Mouse (Mus musculus) layer of hippocampus, adult 18-20 months (tissue): ENCODE measurements around the gene Nup107. TPM values are rescaled to one million over a fixed set of nuclear protein-coding genes. Genes with fewer than 3 reads are reported as not detected.
A peak's percentile ranks its signal among the peaks of the same experiment; 100 is the strongest.
"Not testable (repeated sequence)": the region's sequence is repeated elsewhere in the genome, so short reads cannot be mapped to it uniquely, and the experiment has no call there.

Experiments used
- DNase-seq, 2 experiments: peaks; one replicate each; pipeline ENCODE4 v3.0.0; 2022; ENCODE audit warnings: low spot score in 2 of 2
- total RNA-seq, 2 experiments: library from RNA; stranded (reverse); gene quantifications; 2 replicates each; pipeline ENCODE4 v1.2.3; 2021

The Nup107 gene
- total RNA-seq, 2 experiments from 2014 or later, result 13.8 to 14.1 TPM

DNA sequence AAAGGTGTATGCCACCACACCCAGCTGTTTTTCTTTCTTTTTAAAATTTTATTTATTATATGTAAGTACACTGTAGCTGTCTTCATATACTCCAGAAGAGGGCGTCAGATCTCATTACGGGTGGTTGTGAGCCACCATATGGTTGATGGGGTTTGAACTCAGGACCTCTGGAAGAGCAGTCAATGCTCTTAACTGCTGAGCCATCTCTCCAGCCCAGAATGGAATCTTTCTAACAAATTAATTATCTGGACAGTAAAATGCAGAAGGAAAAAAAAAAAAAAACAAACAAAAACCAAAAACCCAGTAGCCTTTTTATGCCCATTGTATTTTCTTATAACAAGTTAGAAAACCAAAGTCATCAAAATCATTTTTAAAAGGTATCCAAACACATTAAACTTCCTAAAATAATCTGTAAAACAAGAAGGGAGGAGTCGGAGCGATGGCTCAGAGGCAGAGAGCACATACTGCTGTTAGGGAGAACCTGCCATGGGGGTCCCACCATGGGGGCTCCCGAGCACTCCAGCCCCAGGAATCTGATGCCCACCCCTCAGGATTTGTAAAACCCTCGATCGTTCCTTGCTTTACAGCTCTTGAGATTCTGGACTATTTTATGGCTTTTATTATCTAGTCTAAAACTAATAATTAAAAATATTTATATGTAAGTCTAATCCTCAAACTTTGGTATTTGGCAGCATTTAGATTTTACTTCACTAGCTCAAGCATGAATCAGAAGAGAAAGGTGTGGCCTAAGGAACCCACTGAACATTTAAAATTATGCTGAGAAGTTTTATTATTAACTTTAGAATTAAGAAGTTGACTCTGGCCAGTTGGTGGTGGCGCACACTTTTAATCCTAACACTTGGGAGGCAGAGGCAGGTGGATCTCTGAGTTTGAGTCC lies 38.5 kb downstream of the Nup107 start:
- DNase-seq, result no peak

- DNase-seq, result no peak
Observed at GRCm38 (mm10) chr10:117752851-117753647, 39.5 kb downstream of the Nup107 start.

DNA sequence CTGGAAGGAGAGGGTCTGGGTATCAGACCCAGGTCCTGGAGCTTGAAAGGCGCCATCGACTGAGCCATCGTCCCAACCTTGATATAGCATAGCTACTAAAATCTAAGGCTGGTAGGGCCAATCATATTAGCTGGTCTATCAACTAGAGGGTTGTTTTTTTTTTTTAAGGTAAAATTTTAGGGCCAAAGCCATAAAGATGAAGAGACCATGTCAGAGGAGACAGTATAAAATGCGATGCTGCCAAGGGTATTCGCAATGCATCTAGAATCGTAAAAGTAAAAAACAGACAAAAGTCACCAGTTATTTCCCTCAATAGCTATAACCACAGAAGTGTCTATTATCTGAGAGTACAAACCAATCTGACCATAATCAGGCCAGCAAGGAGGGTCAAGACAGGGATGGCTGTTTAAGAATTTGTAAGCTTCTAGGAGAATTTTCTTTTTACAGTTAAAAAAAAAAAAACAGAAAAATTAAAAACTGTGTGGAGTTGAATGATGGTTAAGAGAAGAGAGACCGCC lies 40.1 kb downstream of the Nup107 start:
- no peak for DNase-seq

DNA sequence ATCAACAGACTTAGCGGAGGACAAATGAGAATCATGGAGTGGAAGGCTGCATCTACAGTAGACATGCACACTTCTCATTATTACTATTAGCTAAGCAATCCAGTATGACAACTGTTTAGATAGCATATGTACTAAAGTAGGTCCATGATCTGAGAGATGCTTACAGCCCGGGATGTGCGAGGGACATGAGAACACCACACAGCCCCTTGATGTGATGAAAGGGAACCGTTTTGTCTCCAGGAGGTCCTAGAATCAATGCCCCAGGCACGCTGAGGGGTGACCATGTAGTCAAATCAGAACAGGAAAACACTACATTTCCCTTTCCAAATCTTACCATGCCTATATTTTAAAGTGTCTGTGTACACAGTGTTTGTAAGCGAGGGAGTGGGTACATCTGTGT lies 40.8 kb downstream of the Nup107 start:
- no peak for DNase-seq

DNA sequence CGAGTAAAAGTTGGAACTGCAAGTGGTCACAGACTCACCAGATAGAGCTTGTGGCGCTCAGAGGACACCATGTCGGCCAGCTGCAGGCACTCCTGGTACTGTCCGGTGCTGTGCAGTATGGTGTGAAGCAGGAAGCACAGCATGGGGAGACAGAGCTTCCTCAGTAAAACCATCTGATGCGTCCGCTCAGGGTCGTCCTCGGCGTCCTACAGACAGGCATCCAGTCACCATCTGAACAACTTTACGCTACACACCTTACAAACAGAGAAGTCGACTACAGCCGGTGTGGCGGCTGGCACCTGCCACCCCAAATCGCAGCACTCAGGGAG lies 41.3 kb downstream of the Nup107 start:
- no peak for DNase-seq

GRCm38 (mm10) chr10:117750529-117751281 lies 41.8 kb downstream of the Nup107 start:
- DNase-seq, result no peak

- DNase-seq, result no peak
Observed at GRCm38 (mm10) chr10:117749787-117750343, 42.6 kb downstream of the Nup107 start.

- no peak for DNase-seq
Observed at GRCm38 (mm10) chr10:117749050-117749686, 43.3 kb downstream of the Nup107 start.

DNA sequence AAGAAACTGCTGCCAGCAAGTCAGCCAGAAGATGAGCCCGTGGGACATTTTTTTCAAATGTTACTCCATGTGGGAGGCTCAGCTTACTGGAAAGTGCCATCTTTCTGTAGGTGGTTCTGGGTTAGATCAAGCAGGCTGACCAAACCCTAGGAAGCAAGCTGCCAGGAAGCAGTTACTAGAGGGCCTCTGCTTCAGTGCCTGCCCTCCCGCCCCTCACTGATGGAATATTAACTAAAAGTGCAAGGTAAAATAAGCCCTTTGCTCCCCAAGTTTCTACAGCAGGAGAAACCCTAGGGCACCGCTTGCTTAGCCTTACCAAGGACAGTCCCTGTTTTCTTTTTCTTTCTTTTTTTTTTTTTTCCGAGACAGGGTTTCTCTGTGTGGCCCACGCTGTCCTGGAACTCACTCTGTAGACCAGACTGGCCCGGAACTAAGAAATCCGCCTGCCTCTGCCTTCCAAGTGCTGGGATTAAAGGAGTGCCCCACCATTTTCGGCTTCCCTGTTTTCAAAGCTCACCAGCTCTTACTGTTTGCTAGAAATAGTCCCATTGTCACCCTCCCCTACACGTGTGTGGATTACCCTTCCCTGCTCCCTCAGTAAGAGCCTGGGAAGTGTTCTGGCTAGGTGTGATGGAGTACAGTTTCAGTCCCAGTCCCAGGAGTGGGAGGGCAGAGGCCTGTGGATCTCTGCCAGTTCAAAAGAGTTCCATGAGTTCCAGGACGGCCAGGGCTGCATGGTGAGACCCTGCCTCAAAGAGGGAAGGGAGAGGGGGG lies 44.0 kb downstream of the Nup107 start:
- DNase-seq, result no peak

GRCm38 (mm10) chr10:117747711-117748110 lies 44.8 kb downstream of the Nup107 start:
- no peak for DNase-seq

DNA sequence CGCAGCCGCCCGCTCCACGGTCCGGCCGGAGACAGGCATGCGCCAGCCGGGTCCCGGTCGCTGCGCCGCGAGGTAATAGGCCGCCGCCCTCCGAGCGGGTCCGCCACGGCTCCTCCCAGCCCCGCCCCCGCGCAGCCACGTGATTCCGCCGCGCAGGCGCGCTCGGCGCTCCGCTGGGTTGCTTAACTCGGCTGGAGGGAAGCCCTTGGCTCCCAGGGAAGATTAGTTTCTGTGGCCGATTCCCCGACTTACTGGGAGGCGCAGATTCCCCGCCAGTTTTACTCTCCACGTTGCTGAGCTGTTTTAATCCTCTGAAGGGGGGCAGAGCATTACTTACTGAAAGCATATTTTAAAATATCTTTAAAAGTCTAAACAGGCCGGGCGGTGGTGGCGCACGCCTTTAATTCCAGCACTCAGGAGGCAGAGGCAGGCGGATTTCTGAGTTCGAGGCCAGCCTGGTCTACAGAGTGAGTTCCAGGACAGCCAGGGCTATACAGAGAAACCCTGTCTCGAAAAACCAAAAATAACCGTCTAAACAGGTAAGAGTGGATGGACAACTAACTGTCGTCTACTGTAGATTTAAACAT lies 46.1 kb downstream of the Nup107 start, which contains the start of gene Slc35e3:
Gene Slc35e3 (minus strand): TSS at position 69 of the 587 bp plus-strand sequence.
- peak; percentile 94 to 95 for DNase-seq

DNA sequence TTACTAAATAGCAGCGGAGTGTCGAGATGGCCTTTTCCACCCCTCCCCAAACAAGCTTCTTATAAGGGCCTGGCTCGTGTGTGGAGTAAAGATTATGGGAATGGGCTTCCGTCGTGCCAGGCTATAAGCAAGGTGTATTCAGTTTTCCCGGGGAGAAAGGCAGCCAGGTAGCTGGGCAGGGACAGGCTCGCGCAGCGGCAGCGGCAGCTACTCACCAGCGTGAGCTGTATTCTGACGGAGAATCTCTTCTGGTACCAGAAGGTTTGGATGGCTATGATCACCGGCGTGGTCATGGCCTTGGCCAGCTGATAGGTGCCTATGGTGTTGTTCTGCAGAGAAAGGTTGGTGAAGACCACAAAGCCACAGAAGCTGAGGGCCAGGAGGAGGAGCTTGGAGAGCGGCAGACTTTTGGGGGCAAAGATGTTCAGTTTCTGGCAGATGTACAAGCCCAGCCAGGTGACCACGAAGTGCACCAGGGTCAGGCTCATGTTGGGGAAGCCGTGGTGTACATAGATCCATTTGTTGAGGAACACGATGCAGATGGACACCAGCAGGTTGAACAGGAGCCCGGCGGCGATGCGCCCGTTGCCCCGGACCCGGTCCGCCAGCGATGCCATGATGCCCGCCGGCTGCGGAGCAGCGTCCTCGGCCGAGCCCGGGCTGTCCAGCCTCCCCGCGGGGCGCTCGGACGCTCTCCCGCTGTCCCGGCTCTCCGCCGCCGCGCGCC lies 46.8 kb downstream of the Nup107 start:
- not testable (repeated sequence) for DNase-seq

- no peak for DNase-seq
Observed at GRCm38 (mm10) chr10:117743917-117744316, 48.6 kb downstream of the Nup107 start.

GRCm38 (mm10) chr10:117743182-117743581 lies 49.3 kb downstream of the Nup107 start:
- DNase-seq, result no peak

DNA sequence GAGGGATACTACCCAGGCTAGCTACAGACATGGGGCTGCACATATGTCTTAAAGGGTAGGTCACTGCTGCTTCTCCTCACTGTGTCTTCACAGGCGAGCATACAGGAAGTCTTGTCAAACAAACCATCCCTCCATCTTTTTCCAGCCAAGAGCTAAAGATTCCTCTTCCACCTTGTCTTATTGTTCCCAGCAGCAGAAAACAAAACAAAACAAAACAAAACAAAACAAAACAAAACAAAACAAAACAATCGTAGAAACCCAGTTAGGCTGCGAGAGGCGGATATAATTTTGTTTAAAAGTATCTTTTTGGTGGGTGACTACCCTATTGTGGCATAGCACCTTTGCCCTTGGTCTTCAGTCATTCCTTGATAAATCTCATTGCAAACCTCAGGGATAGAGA lies 49.9 kb downstream of the Nup107 start:
- DNase-seq, result no peak

DNA sequence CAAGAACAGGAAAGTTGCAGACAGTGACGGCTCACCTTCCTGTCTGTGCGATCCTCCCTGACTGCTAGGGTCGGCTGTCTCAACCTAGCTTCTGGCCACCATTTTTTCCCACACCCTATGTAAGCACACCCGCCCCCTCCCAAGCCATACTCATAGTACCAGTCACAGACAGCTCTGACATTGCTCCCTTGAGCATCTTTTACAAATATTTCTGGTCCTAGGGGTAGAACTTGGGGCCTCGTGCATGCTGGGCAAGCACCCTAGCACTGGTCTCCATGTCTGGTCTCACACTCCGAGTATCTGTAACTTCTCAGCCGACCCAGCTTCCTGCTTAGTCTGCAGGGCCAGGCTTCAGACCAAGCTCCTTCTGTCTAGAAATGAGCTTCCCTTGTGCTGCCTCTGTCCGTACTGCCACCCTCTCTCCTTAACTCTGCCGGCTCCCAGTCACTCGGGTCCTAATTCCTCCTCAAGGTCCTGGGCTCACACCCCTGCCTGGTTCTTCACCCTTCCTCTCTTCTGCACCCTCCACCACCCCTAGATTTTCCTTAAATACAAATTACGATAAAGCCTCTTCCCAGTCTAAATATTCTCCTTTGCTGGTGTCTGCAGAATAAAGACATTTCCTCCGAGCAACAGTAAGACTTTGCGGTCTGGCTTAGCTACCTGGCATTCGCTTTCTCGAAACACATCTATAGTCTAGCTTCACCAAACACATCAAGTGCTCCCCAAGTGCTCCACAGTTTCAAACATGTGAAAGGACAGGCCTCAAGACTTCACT lies 50.6 kb downstream of the Nup107 start:
- DNase-seq, result no peak

DNA sequence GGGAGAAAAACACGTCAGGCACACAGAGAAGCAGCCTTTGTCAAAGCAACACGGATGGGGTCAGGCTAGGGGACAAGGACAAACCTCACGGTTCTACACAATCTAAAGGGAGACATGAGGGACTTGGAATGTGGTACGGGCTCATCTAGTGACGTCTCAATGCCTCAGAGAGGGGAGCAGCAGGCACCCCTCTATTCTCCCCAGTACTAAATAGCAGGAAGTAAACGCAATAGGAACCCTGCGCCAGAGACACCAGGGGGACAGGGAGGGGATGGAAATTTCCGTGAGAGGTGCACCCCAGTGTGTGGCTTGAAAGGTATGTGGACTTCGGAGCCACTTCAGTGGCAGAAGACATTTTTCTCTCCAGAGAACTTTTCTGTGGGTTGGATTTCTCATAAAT lies 51.6 kb downstream of the Nup107 start:
- no peak for DNase-seq

DNA sequence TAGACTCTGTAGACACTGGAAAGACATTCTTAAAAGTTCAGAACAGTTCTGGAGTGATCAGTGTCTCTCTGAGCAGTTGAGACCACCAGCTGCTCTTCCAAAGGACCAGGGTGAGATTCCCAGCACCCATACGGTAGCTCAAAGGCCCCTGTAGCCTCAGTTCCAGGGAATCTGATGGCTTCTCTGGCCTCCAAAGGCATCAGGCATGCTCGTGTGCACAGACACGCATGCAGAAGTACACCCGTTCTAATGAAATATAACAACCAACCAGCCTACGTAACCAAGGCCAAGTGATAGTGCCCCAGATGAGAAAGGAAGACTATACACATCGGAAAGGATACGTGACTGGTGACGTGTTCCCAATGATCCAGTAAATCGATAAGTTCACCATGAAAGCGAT lies 52.3 kb downstream of the Nup107 start:
- DNase-seq, result no peak
